Mouse (Mus musculus): Measurements from ENCODE around the gene Syngr1. TPM values are rescaled to one million over a fixed set of nuclear protein-coding genes. Genes with fewer than 3 reads are reported as not detected.

Gene Syngr1
- total and polyA plus RNA-seq, 3 experiments: 44.2 to 86.9 (median 74.6) TPM

DNA sequence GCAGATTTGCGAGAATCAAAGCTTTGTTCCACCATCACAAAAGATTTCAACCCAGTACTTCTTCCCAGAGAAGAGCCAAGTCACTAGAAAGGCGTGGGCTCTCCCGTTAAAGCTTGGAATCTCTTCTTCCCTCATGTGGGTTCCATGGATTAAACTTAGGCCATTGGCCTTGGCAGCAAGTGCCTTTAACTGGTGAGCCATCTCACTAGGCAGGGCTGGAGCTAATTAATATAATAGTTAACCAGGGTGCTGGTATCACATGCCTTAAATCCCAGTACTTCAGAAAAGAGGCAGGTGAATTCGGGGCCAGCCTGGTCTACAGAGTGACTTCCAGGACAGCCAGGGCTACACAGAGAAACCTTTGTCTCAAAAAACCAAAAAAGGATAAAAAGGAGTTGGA lies 33.5 kb downstream of the Syngr1 start:
- DNase-seq (ENCODE audit: low spot score) (no peak), ATAC-seq (ENCODE audit: extremely low read depth, insufficient number of reproducible peaks, low FRiP score, poor library complexity, severe bottlenecking) (no peak)
- TF ChIP-seq GATA2 (IDR thresholded peaks at IDR 0.05; ENCODE audit: borderline replicate concordance, low read depth, low read length) (no peak), CTCF (IDR thresholded peaks at IDR 0.05; ENCODE audit: low read depth, low read length) (no peak), TAL1 (conservative IDR thresholded peaks at IDR 0.05; ENCODE audit: low read depth, low read length) (no peak), POLR2AphosphoS5 (IDR thresholded peaks at IDR 0.05; ENCODE audit: insufficient replicate concordance, low read depth, low read length) (no peak)
- Histone ChIP-seq H3K9me3 (replicated peaks) (no peaks in the 10 kb centered on the region), H3K4me1 (ENCODE audit: insufficient read depth, low read depth, low read length) (peaks cover 36% of the 10 kb centered on the region), H3K4me3 (ENCODE audit: low read depth, low read length) (no peak overlapping the region), H3K36me3 (replicated peaks) (peaks cover 46% of the 10 kb centered on the region), H3K27me3 (ENCODE audit: insufficient read depth, low read length) (no peaks in the 10 kb centered on the region)

DNA sequence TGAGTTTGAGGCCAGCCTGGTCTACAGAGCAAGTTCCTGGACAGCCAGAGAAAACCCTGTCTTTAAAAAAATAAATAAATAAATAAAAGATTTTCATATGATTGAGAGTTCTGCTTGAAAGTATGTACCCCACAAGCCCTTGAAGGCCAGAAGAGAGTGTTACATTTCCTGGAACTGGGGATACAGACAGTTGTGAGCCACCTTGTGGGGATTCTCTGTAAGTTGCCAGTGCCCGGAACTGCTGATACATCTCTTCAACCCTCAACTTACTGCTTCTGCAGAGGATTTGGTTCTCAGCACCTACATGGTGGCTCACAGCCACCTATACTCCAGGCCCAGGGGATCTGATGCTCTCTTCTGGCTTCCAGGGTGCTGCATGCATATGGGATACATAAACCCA lies 36.1 kb downstream of the Syngr1 start:
- Histone ChIP-seq H3K27me3 (ENCODE audit: insufficient read depth, low read length) (no peaks in the 10 kb centered on the region), H3K4me3 (ENCODE audit: low read depth, low read length) (no peak overlapping the region), H3K9me3 (replicated peaks) (no peaks in the 10 kb centered on the region), H3K36me3 (replicated peaks) (peaks cover 32% of the 10 kb centered on the region), H3K4me1 (ENCODE audit: insufficient read depth, low read depth, low read length) (peaks cover 56% of the 10 kb centered on the region)
- TF ChIP-seq POLR2AphosphoS5 (IDR thresholded peaks at IDR 0.05; ENCODE audit: insufficient replicate concordance, low read depth, low read length) (no peak), GATA1 (IDR thresholded peaks at IDR 0.05; ENCODE audit: borderline replicate concordance, low read length) (no peak), GATA2 (IDR thresholded peaks at IDR 0.05; ENCODE audit: borderline replicate concordance, low read depth, low read length) (no peak), TAL1 (conservative IDR thresholded peaks at IDR 0.05; ENCODE audit: low read depth, low read length) (no peak)
- ATAC-seq (ENCODE audit: extremely low read depth, insufficient number of reproducible peaks, low FRiP score, poor library complexity, severe bottlenecking) (no peak), DNase-seq (ENCODE audit: low spot score) (no peak)

DNA sequence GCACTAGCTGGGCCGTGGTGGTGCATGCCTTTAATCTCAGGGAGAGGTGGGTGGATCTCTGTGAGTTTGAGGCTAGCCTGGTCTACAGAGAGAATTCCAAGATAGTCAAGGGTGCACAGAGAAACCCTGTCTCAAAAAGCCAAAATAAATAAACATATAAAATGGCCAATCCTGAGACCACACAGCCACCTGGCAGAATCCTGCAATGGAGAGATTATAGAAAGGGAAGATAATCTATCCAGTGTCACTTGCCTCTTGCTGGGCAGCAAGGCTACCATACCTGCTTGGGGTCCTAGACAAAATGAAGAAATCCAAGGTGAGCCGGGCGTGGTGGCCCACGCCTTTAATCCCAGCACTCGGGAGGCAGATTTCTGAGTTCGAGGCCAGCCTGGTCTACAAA lies 38.8 kb downstream of the Syngr1 start:
- no peak for TF ChIP-seq GATA1 (IDR thresholded peaks at IDR 0.05; ENCODE audit: borderline replicate concordance, low read length)
- no peak for TF ChIP-seq POLR2AphosphoS5 (IDR thresholded peaks at IDR 0.05; ENCODE audit: insufficient replicate concordance, low read depth, low read length)
- no peak for TF ChIP-seq GATA2 (IDR thresholded peaks at IDR 0.05; ENCODE audit: borderline replicate concordance, low read depth, low read length)
- no peak for TF ChIP-seq CTCF (IDR thresholded peaks at IDR 0.05; ENCODE audit: low read depth, low read length)
- peak; percentile 38 for TF ChIP-seq TAL1 (conservative IDR thresholded peaks at IDR 0.05; ENCODE audit: low read depth, low read length)
- DNase-seq (ENCODE audit: low spot score) (no peak), ATAC-seq (ENCODE audit: extremely low read depth, insufficient number of reproducible peaks, low FRiP score, poor library complexity, severe bottlenecking) (no peak)
- H3K4me3 ChIP-seq (ENCODE audit: low read depth, low read length): no peak overlapping the region
- H3K9me3 ChIP-seq (replicated peaks): no peaks in the 10 kb centered on the region
- H3K27me3 ChIP-seq (ENCODE audit: insufficient read depth, low read length): no peaks in the 10 kb centered on the region
- H3K4me1 ChIP-seq (ENCODE audit: insufficient read depth, low read depth, low read length): peaks cover 75% of the 10 kb centered on the region
- peaks cover 25% of the 10 kb centered on the region for H3K36me3 ChIP-seq (replicated peaks)

DNA sequence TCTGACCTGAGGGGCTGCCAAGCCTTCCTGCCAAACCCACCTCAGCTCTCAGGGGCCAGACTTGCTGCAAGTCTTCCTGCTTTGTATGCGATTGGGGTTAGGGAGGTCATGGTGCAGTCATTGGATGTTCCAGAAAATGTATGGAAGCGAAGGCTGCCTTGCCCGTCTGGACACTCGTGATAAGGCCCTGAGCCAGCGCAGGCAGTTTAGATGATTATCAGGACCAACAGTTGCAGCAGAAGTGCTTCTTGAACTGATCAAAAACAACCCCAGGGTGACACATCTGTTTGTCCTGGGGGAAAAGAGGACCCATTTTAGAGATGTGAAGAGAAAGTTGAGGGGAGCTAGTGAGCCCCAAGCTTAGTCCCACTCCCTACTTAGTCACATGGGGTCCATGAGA lies 39.6 kb downstream of the Syngr1 start:
- Histone ChIP-seq H3K36me3 (replicated peaks) (peaks cover 22% of the 10 kb centered on the region), H3K4me1 (ENCODE audit: insufficient read depth, low read depth, low read length) (peaks cover 80% of the 10 kb centered on the region), H3K4me3 (ENCODE audit: low read depth, low read length) (peak overlapping the region; percentile 62; the same call in 1 of the 2 replicates), H3K9me3 (replicated peaks) (no peaks in the 10 kb centered on the region), H3K27me3 (ENCODE audit: insufficient read depth, low read length) (no peaks in the 10 kb centered on the region)
- DNase-seq (ENCODE audit: low spot score) (peak; percentile 48), ATAC-seq (ENCODE audit: extremely low read depth, insufficient number of reproducible peaks, low FRiP score, poor library complexity, severe bottlenecking) (peak; percentile 74)
- TF ChIP-seq POLR2AphosphoS5 (IDR thresholded peaks at IDR 0.05; ENCODE audit: insufficient replicate concordance, low read depth, low read length) (no peak), GATA2 (IDR thresholded peaks at IDR 0.05; ENCODE audit: borderline replicate concordance, low read depth, low read length) (peak; percentile 68; the same call in 1 of the 2 replicates), TAL1 (conservative IDR thresholded peaks at IDR 0.05; ENCODE audit: low read depth, low read length) (peak; percentile 98), CTCF (IDR thresholded peaks at IDR 0.05; ENCODE audit: low read depth, low read length) (no peak)

GRCm38 (mm10) chr15:80131421-80131820 lies 40.3 kb downstream of the Syngr1 start:
- H3K9me3 ChIP-seq (replicated peaks): no peaks in the 10 kb centered on the region
- ATAC-seq (ENCODE audit: extremely low read depth, insufficient number of reproducible peaks, low FRiP score, poor library complexity, severe bottlenecking): no peak
- peaks cover 82% of the 10 kb centered on the region for H3K4me1 ChIP-seq (ENCODE audit: insufficient read depth, low read depth, low read length)
- peak overlapping the region; percentile 62; the same call in 1 of the 2 replicates for H3K4me3 ChIP-seq (ENCODE audit: low read depth, low read length)
- H3K36me3 ChIP-seq (replicated peaks): peaks cover 27% of the 10 kb centered on the region
- H3K27me3 ChIP-seq (ENCODE audit: insufficient read depth, low read length): no peaks in the 10 kb centered on the region
- TF ChIP-seq CTCF (IDR thresholded peaks at IDR 0.05; ENCODE audit: low read depth, low read length): no peak
- TF ChIP-seq GATA1 (IDR thresholded peaks at IDR 0.05; ENCODE audit: borderline replicate concordance, low read length): no peak
- no peak for TF ChIP-seq POLR2AphosphoS5 (IDR thresholded peaks at IDR 0.05; ENCODE audit: insufficient replicate concordance, low read depth, low read length)
- TF ChIP-seq GATA2 (IDR thresholded peaks at IDR 0.05; ENCODE audit: borderline replicate concordance, low read depth, low read length): no peak
- no peak for DNase-seq (ENCODE audit: low spot score)

- H3K4me1 ChIP-seq (ENCODE audit: insufficient read depth, low read depth, low read length): peaks cover 87% of the 10 kb centered on the region
- H3K36me3 ChIP-seq (replicated peaks): peaks cover 38% of the 10 kb centered on the region
- TF ChIP-seq CTCF (IDR thresholded peaks at IDR 0.05; ENCODE audit: low read depth, low read length): no peak
- no peak for TF ChIP-seq TAL1 (conservative IDR thresholded peaks at IDR 0.05; ENCODE audit: low read depth, low read length)
- no peak for TF ChIP-seq POLR2AphosphoS5 (IDR thresholded peaks at IDR 0.05; ENCODE audit: insufficient replicate concordance, low read depth, low read length)
- TF ChIP-seq GATA2 (IDR thresholded peaks at IDR 0.05; ENCODE audit: borderline replicate concordance, low read depth, low read length): no peak
- no peak for TF ChIP-seq GATA1 (IDR thresholded peaks at IDR 0.05; ENCODE audit: borderline replicate concordance, low read length)
- DNase-seq (ENCODE audit: low spot score) (no peak), ATAC-seq (ENCODE audit: extremely low read depth, insufficient number of reproducible peaks, low FRiP score, poor library complexity, severe bottlenecking) (no peak)
- H3K9me3 ChIP-seq (replicated peaks): no peaks in the 10 kb centered on the region
- peak overlapping the region; percentile 76; the same call in 1 of the 2 replicates for H3K4me3 ChIP-seq (ENCODE audit: low read depth, low read length)
- H3K27me3 ChIP-seq (ENCODE audit: insufficient read depth, low read length): no peaks in the 10 kb centered on the region
These were observed 41.3 kb downstream of the Syngr1 start for GRCm38 (mm10) chr15:80132452-80132851.

Measured in G1E (cell line).